Mouse (Mus musculus): ENCODE results near the gene Tap1.

DNA sequence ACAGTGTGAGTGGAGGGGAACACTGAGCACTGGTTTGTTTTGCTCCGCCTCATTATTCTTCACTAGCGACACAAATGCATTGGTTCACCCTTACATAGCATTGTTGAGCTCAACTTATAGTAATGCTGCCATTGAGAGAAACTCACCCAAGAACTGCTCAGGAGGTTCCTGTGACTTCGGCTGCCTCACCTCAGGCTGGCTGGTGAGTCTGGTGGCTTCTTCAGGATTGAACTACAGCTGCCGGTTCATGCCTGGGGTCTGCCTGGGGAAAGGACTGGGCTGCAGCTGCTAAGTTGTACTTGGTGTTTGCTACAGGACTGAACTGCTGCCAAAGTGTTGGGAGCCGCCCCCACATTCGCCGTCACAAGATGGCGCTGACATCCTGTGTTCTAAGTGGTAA is 38.1 kb downstream of the Tap1 start:
- TF ChIP-seq POLR2A (IDR thresholded peaks at IDR 0.05; ENCODE audit: extremely low read depth, insufficient read depth, low read length) (no peak), CTCF (IDR thresholded peaks at IDR 0.05; ENCODE audit: low read depth, low read length) (no peak)
